Mouse (Mus musculus) monocyte, adult 2 months (primary cell): ENCODE data around the gene Rnf208.

Source experiments
- DNase-seq, 2 experiments: peaks; one replicate each; pipeline ENCODE4 v3.0.0; 2022; ENCODE audit warnings: low spot score in 2 of 2, low read depth in 1 of 2

Rnf208 gene

GRCm38 (mm10) chr2:25272515-25272914 lies 30.5 kb downstream of the Rnf208 start:
- DNase-seq: no peak

- no peak for DNase-seq
These were observed 31.0 kb downstream of the Rnf208 start for GRCm38 (mm10) chr2:25273010-25273409.

- DNase-seq: peak; percentile 65 to 75
These were observed 37.1 kb downstream of the Rnf208 start for GRCm38 (mm10) chr2:25278928-25279882.

- no peak for DNase-seq
These were observed 43.5 kb downstream of the Rnf208 start for GRCm38 (mm10) chr2:25285551-25285950.

- DNase-seq: no peak
These were observed 44.3 kb downstream of the Rnf208 start for GRCm38 (mm10) chr2:25286314-25286713.

- no peak for DNase-seq
These were observed 45.0 kb downstream of the Rnf208 start for GRCm38 (mm10) chr2:25286837-25287636.

- DNase-seq: no peak
These were observed 46.0 kb downstream of the Rnf208 start, which contains the start of gene Tmem210 for GRCm38 (mm10) chr2:25287927-25288649. TSS of gene Tmem210 (plus strand) at chr2:25288145.

GRCm38 (mm10) chr2:25288734-25289345 lies 46.8 kb downstream of the Rnf208 start:
- no peak for DNase-seq

GRCm38 (mm10) chr2:25289651-25290050 lies 47.6 kb downstream of the Rnf208 start, which contains the start of gene Lrrc26:
TSS of gene Lrrc26 (plus strand) at chr2:25289915.
- DNase-seq: no peak

GRCm38 (mm10) chr2:25290101-25290815 lies 48.2 kb downstream of the Rnf208 start:
- DNase-seq: no peak

GRCm38 (mm10) chr2:25290816-25291130 lies 48.7 kb downstream of the Rnf208 start:
- DNase-seq: no peak

GRCm38 (mm10) chr2:25291184-25292053 lies 49.4 kb downstream of the Rnf208 start:
- DNase-seq: no peak

GRCm38 (mm10) chr2:25292054-25292544 lies 50.0 kb downstream of the Rnf208 start:
- no peak for DNase-seq

- DNase-seq: peak in 1 of 2 experiments; percentile 57
These were observed 50.8 kb downstream of the Rnf208 start for GRCm38 (mm10) chr2:25292856-25293255.

- DNase-seq: no peak
These were observed 51.7 kb downstream of the Rnf208 start for GRCm38 (mm10) chr2:25293706-25294105.
